Mouse (Mus musculus): ENCODE measurements at regions not wholly inside any gene's neighbourhood (a gene's known extent, or its start where the extent isn't known, plus 50 kb on each side); places are given as distances from the start of the nearest gene placed in this dataset.

GRCm38 (mm10) chr13:78717686-78718431 is 518.3 kb upstream of the Nr2f1 start:
- ChIA-PET POLR2A (no interaction called here), CTCF (no interaction called here)

- ChIA-PET POLR2A (no interaction called here), CTCF (no interaction called here)
Measured at GRCm38 (mm10) chr13:78717159-78717558, 517.6 kb upstream of the Nr2f1 start.

GRCm38 (mm10) chr13:78704693-78705092 is 505.1 kb upstream of the Nr2f1 start:
- CTCF ChIA-PET, result no interaction called here
- POLR2A ChIA-PET, result no interaction called here

GRCm38 (mm10) chr13:78697814-78698519 is 498.4 kb upstream of the Nr2f1 start:
- CTCF ChIA-PET, result no interaction called here
- POLR2A ChIA-PET, result no interaction called here

GRCm38 (mm10) chr13:78679255-78679895 is 479.8 kb upstream of the Nr2f1 start:
- POLR2A ChIA-PET, result no interaction called here
- CTCF ChIA-PET, result no interaction called here

GRCm38 (mm10) chr13:78678241-78678640 is 478.7 kb upstream of the Nr2f1 start:
- POLR2A ChIA-PET, result no interaction called here
- CTCF ChIA-PET, result no interaction called here

GRCm38 (mm10) chr13:78658285-78658684 is 458.7 kb upstream of the Nr2f1 start:
- ChIA-PET POLR2A (interaction anchor here in 1 of 4 experiments (0.6 kb wide), 1 partner anchor 13 kb away, joined by 3 read pairs; no protein-coding TSS in a partner anchor), CTCF (no interaction called here)

GRCm38 (mm10) chr13:78656766-78657165 is 457.2 kb upstream of the Nr2f1 start:
- ChIA-PET CTCF (no interaction called here), POLR2A (no interaction called here)

- ChIA-PET POLR2A (no interaction called here), CTCF (no interaction called here)
Measured at GRCm38 (mm10) chr13:78656196-78656595, 456.6 kb upstream of the Nr2f1 start.

GRCm38 (mm10) chr13:78650824-78651223 is 451.3 kb upstream of the Nr2f1 start:
- POLR2A ChIA-PET, result no interaction called here
- CTCF ChIA-PET, result no interaction called here

GRCm38 (mm10) chr13:78644556-78644955 is 445.0 kb upstream of the Nr2f1 start:
- POLR2A ChIA-PET, result no interaction called here

GRCm38 (mm10) chr13:78643023-78643422 is 443.5 kb upstream of the Nr2f1 start:
- POLR2A ChIA-PET, result no interaction called here
- CTCF ChIA-PET, result no interaction called here

More at GRCm38 (mm10) chr13:78644556-78644955, 445.0 kb upstream of the Nr2f1 start:
- CTCF ChIA-PET, result no interaction called here

- ChIA-PET POLR2A (no interaction called here), CTCF (no interaction called here)
Measured at GRCm38 (mm10) chr13:78642443-78642729, 442.8 kb upstream of the Nr2f1 start.

GRCm38 (mm10) chr13:78641687-78642442 is 442.3 kb upstream of the Nr2f1 start:
- ChIA-PET POLR2A (no interaction called here), CTCF (no interaction called here)

- ChIA-PET CTCF (interaction anchor here in 2 of 4 experiments (0.6 kb wide), 2 partner anchors 11 to 62 kb away, joined by 4 read pairs; no protein-coding TSS in a partner anchor), POLR2A (no interaction called here)
Measured at GRCm38 (mm10) chr13:78640340-78640739, 440.8 kb upstream of the Nr2f1 start.

GRCm38 (mm10) chr13:78638462-78638861 is 438.9 kb upstream of the Nr2f1 start:
- POLR2A ChIA-PET, result no interaction called here
- CTCF ChIA-PET, result no interaction called here

- POLR2A ChIA-PET, result no interaction called here
- CTCF ChIA-PET, result interaction anchor here in 1 of 4 experiments (0.6 kb wide), 1 partner anchor 44 kb away, joined by 9 read pairs; no protein-coding TSS in a partner anchor
Measured at GRCm38 (mm10) chr13:78631609-78632008, 432.1 kb upstream of the Nr2f1 start.

- ChIA-PET CTCF (no interaction called here), POLR2A (no interaction called here)
Measured at GRCm38 (mm10) chr13:78629041-78629727, 429.6 kb upstream of the Nr2f1 start.

GRCm38 (mm10) chr13:78623652-78624051 is 424.1 kb upstream of the Nr2f1 start:
- POLR2A ChIA-PET, result no interaction called here
- CTCF ChIA-PET, result no interaction called here

GRCm38 (mm10) chr13:78602861-78603211 is 403.3 kb upstream of the Nr2f1 start:
- POLR2A ChIA-PET, result no interaction called here
- CTCF ChIA-PET, result no interaction called here
